Mouse (Mus musculus): ENCODE measurements around the gene 4921507P07Rik. TPM values are rescaled to one million over a fixed set of nuclear protein-coding genes. Genes with fewer than 3 reads are reported as not detected.

4921507P07Rik gene
- polyA plus RNA-seq, 1 experiment from 2014 or later, result 0.64 TPM

GRCm38 (mm10) chr6:50594372-50594771 lies 2.1 kb downstream of the 4921507P07Rik start:
- Histone ChIP-seq H3K4me3 (ENCODE audit: low read length) (no peak overlapping the region), H3K27ac (ENCODE audit: low read length) (no peak overlapping the region), H3K36me3 (ENCODE audit: control insufficient read depth, insufficient read depth, low read length) (no peaks in the 10 kb centered on the region), H3K9ac (ENCODE audit: low read length) (no peak overlapping the region), H3K4me2 (ENCODE audit: low read depth, low read length) (no peak overlapping the region), H3K9me3 (ENCODE audit: control insufficient read depth, low read length) (0 out of 2 replicates have a peak, but pooled peaks cover 3% of the 10 kb centered on the region), H3K27me3 (ENCODE audit: control insufficient read depth, insufficient read depth, low read depth, low read length) (no peaks in the 10 kb centered on the region), H3K4me1 (replicated peaks; ENCODE audit: control insufficient read depth, insufficient read depth, low read length) (peaks cover 9% of the 10 kb centered on the region)
- 64% methylated on average over 2 of the region's 2 CpGs for WGBS
- ATAC-seq (ENCODE audit: low read depth), result no peak

- WGBS, result 64% methylated on average over 10 of the region's 10 CpGs
- no peak overlapping the region for H3K27ac ChIP-seq (ENCODE audit: low read length)
- H3K4me3 ChIP-seq (ENCODE audit: low read length), result no peak overlapping the region
- no peaks in the 10 kb centered on the region for H3K27me3 ChIP-seq (ENCODE audit: control insufficient read depth, insufficient read depth, low read depth, low read length)
- H3K4me2 ChIP-seq (ENCODE audit: low read depth, low read length), result no peak overlapping the region
- H3K9me3 ChIP-seq (ENCODE audit: control insufficient read depth, low read length), result 0 out of 2 replicates have a peak, but pooled peaks cover 3% of the 10 kb centered on the region
- no peaks in the 10 kb centered on the region for H3K36me3 ChIP-seq (ENCODE audit: control insufficient read depth, insufficient read depth, low read length)
- ATAC-seq (ENCODE audit: low read depth), result no peak
- no peak overlapping the region for H3K9ac ChIP-seq (ENCODE audit: low read length)
- peaks cover 4% of the 10 kb centered on the region for H3K4me1 ChIP-seq (replicated peaks; ENCODE audit: control insufficient read depth, insufficient read depth, low read length)
These were observed 3.0 kb downstream of the 4921507P07Rik start for GRCm38 (mm10) chr6:50593334-50593845.

GRCm38 (mm10) chr6:50590234-50590633 lies 6.2 kb downstream of the 4921507P07Rik start:
- Histone ChIP-seq H3K4me2 (ENCODE audit: low read depth, low read length) (no peak overlapping the region), H3K4me3 (ENCODE audit: low read length) (no peak overlapping the region), H3K27ac (ENCODE audit: low read length) (no peak overlapping the region), H3K4me1 (replicated peaks; ENCODE audit: control insufficient read depth, insufficient read depth, low read length) (no peaks in the 10 kb centered on the region), H3K36me3 (ENCODE audit: control insufficient read depth, insufficient read depth, low read length) (no peaks in the 10 kb centered on the region), H3K9ac (ENCODE audit: low read length) (no peak overlapping the region), H3K27me3 (ENCODE audit: control insufficient read depth, insufficient read depth, low read depth, low read length) (no peaks in the 10 kb centered on the region), H3K9me3 (ENCODE audit: control insufficient read depth, low read length) (0 out of 2 replicates have a peak, but pooled peaks cover 3% of the 10 kb centered on the region)
- ATAC-seq (ENCODE audit: low read depth), result no peak
- WGBS, result 58% methylated on average over 3 of the region's 3 CpGs

GRCm38 (mm10) chr6:50588251-50588650 lies 8.2 kb downstream of the 4921507P07Rik start:
- Histone ChIP-seq H3K36me3 (ENCODE audit: control insufficient read depth, insufficient read depth, low read length) (no peaks in the 10 kb centered on the region), H3K27me3 (ENCODE audit: control insufficient read depth, insufficient read depth, low read depth, low read length) (no peaks in the 10 kb centered on the region), H3K4me3 (ENCODE audit: low read length) (no peak overlapping the region), H3K9me3 (ENCODE audit: control insufficient read depth, low read length) (no peaks in the 10 kb centered on the region), H3K4me2 (ENCODE audit: low read depth, low read length) (no peak overlapping the region), H3K4me1 (replicated peaks; ENCODE audit: control insufficient read depth, insufficient read depth, low read length) (no peaks in the 10 kb centered on the region), H3K27ac (ENCODE audit: low read length) (no peak overlapping the region), H3K9ac (ENCODE audit: low read length) (no peak overlapping the region)
- 86% methylated on average over 1 of the region's 1 CpGs for WGBS
- ATAC-seq (ENCODE audit: low read depth), result no peak

GRCm38 (mm10) chr6:50587412-50587811 lies 9.0 kb downstream of the 4921507P07Rik start:
- 76% methylated on average over 2 of the region's 2 CpGs for WGBS
- Histone ChIP-seq H3K36me3 (ENCODE audit: control insufficient read depth, insufficient read depth, low read length) (no peaks in the 10 kb centered on the region), H3K4me1 (replicated peaks; ENCODE audit: control insufficient read depth, insufficient read depth, low read length) (no peaks in the 10 kb centered on the region), H3K4me2 (ENCODE audit: low read depth, low read length) (no peak overlapping the region), H3K9ac (ENCODE audit: low read length) (no peak overlapping the region), H3K27ac (ENCODE audit: low read length) (no peak overlapping the region), H3K4me3 (ENCODE audit: low read length) (no peak overlapping the region), H3K9me3 (ENCODE audit: control insufficient read depth, low read length) (no peaks in the 10 kb centered on the region), H3K27me3 (ENCODE audit: control insufficient read depth, insufficient read depth, low read depth, low read length) (no peaks in the 10 kb centered on the region)
- no peak for ATAC-seq (ENCODE audit: low read depth)

GRCm38 (mm10) chr6:50586316-50586715 lies 10.1 kb downstream of the 4921507P07Rik start:
- H3K9me3 ChIP-seq (ENCODE audit: control insufficient read depth, low read length), result no peaks in the 10 kb centered on the region
- H3K9ac ChIP-seq (ENCODE audit: low read length), result no peak overlapping the region
- H3K4me1 ChIP-seq (replicated peaks; ENCODE audit: control insufficient read depth, insufficient read depth, low read length), result no peaks in the 10 kb centered on the region
- H3K4me3 ChIP-seq (ENCODE audit: low read length), result no peak overlapping the region
- no peaks in the 10 kb centered on the region for H3K27me3 ChIP-seq (ENCODE audit: control insufficient read depth, insufficient read depth, low read depth, low read length)
- 36% methylated on average over 5 of the region's 5 CpGs for WGBS
- H3K4me2 ChIP-seq (ENCODE audit: low read depth, low read length), result no peak overlapping the region
- ATAC-seq (ENCODE audit: low read depth), result no peak
- no peaks in the 10 kb centered on the region for H3K36me3 ChIP-seq (ENCODE audit: control insufficient read depth, insufficient read depth, low read length)
- no peak overlapping the region for H3K27ac ChIP-seq (ENCODE audit: low read length)

GRCm38 (mm10) chr6:50585733-50586132 lies 10.7 kb downstream of the 4921507P07Rik start:
- no peak overlapping the region for H3K4me2 ChIP-seq (ENCODE audit: low read depth, low read length)
- no peaks in the 10 kb centered on the region for H3K4me1 ChIP-seq (replicated peaks; ENCODE audit: control insufficient read depth, insufficient read depth, low read length)
- no peak overlapping the region for H3K9ac ChIP-seq (ENCODE audit: low read length)
- no peak overlapping the region for H3K27ac ChIP-seq (ENCODE audit: low read length)
- no peak for ATAC-seq (ENCODE audit: low read depth)
- H3K27me3 ChIP-seq (ENCODE audit: control insufficient read depth, insufficient read depth, low read depth, low read length), result no peaks in the 10 kb centered on the region
- H3K36me3 ChIP-seq (ENCODE audit: control insufficient read depth, insufficient read depth, low read length), result no peaks in the 10 kb centered on the region
- 56% methylated on average over 7 of the region's 7 CpGs for WGBS
- H3K4me3 ChIP-seq (ENCODE audit: low read length), result no peak overlapping the region
- no peaks in the 10 kb centered on the region for H3K9me3 ChIP-seq (ENCODE audit: control insufficient read depth, low read length)

- H3K27ac ChIP-seq (ENCODE audit: low read length), result no peak overlapping the region
- H3K36me3 ChIP-seq (ENCODE audit: control insufficient read depth, insufficient read depth, low read length), result no peaks in the 10 kb centered on the region
- no peaks in the 10 kb centered on the region for H3K27me3 ChIP-seq (ENCODE audit: control insufficient read depth, insufficient read depth, low read depth, low read length)
These were observed 24.8 kb downstream of the 4921507P07Rik start for GRCm38 (mm10) chr6:50571661-50572060.

GRCm38 (mm10) chr6:50566997-50567255 lies 29.5 kb downstream of the 4921507P07Rik start:
- Histone ChIP-seq H3K4me2 (ENCODE audit: low read depth, low read length) (peak overlapping the region; percentile 86), H3K9me3 (ENCODE audit: control insufficient read depth, low read length) (no peaks in the 10 kb centered on the region), H3K36me3 (ENCODE audit: control insufficient read depth, insufficient read depth, low read length) (peaks cover 15% of the 10 kb centered on the region), H3K4me3 (ENCODE audit: low read length) (peak overlapping the region; percentile 64), H3K27ac (ENCODE audit: low read length) (peak overlapping the region; percentile 77), H3K27me3 (ENCODE audit: control insufficient read depth, insufficient read depth, low read depth, low read length) (no peaks in the 10 kb centered on the region), H3K9ac (ENCODE audit: low read length) (peak overlapping the region; percentile 85), H3K4me1 (replicated peaks; ENCODE audit: control insufficient read depth, insufficient read depth, low read length) (peaks cover 11% of the 10 kb centered on the region)
- ATAC-seq (ENCODE audit: low read depth), result no peak
- 8% methylated on average over 6 of the region's 6 CpGs for WGBS

More at GRCm38 (mm10) chr6:50571661-50572060, 24.8 kb downstream of the 4921507P07Rik start:
- H3K9ac ChIP-seq (ENCODE audit: low read length), result no peak overlapping the region
- H3K4me3 ChIP-seq (ENCODE audit: low read length), result no peak overlapping the region
- no peak overlapping the region for H3K4me2 ChIP-seq (ENCODE audit: low read depth, low read length)
- H3K4me1 ChIP-seq (replicated peaks; ENCODE audit: control insufficient read depth, insufficient read depth, low read length), result peaks cover 6% of the 10 kb centered on the region
- no peak for ATAC-seq (ENCODE audit: low read depth)
- no peaks in the 10 kb centered on the region for H3K9me3 ChIP-seq (ENCODE audit: control insufficient read depth, low read length)
- WGBS, result 71% methylated on average over 1 of the region's 1 CpGs
